Mouse (Mus musculus): Measurements from ENCODE around the gene Itga7.
"Not testable (repeated sequence)": the region's sequence is repeated elsewhere in the genome, so short reads cannot be mapped to it uniquely, and the experiment has no call there.

Itga7 gene

DNA sequence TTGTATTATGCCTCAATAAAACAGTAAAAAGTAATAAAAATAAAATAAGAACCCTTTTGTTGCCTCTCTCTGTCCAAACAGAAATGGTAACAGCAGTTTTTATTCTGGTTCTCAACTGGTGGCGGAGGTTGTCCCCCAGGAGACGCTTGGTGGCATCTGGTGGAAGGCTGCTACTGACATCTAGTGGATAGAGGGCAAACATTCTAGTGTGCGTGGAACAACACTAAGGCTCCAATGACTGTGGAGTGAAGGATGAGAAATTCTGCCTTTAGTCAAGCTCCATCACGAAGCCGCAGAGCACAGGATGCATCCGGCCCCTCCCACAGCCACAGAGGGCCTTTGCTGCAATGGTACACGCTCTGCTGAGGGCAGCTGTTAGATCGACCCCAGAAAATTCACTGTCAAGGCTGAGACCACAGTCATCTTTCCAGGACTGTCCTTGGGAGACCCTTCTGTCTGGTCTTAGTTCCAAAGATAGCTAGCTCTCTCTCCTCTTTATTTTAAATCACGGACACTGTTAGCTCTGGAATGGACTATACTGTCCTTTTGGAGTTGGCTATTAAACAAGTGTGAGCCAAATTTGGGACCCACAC lies 44.0 kb downstream of the Itga7 start:
- in situ Hi-C loops (cut with MboI), result no loop called here

DNA sequence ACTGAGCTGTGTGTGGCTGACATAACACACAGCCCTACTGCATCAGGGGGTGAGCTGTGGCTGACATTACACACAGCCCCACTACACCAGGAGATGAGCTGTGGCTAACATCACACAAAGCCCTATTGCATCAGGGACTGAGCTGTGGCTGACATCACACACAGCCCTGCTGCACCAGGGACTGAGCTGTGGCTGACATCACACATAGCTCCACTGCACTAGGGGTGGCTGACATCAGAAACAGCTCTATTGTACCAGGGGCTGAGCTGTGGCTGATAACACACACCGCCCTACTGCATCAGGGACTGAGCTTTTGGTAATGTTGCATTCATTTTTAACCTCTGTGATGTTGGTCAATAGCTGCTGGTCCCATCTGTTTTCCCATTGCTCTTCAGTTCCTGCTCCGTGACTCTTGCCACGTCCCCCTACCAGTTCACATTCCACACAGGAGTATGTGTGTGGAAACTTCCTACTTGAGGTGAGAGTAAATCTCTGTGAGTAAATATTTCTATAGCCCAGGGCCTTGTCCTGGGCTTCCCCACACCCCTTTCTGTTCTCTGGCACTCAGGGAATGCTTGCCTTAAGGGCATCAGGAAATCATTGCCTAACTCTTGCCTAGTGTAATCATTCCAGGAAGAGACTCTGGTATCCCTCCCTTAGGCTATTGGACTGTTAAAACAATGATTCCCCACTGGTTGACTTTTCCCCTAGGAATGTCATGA lies 47.2 kb downstream of the Itga7 start:
- in situ Hi-C loops (cut with MboI), result no loop called here

DNA sequence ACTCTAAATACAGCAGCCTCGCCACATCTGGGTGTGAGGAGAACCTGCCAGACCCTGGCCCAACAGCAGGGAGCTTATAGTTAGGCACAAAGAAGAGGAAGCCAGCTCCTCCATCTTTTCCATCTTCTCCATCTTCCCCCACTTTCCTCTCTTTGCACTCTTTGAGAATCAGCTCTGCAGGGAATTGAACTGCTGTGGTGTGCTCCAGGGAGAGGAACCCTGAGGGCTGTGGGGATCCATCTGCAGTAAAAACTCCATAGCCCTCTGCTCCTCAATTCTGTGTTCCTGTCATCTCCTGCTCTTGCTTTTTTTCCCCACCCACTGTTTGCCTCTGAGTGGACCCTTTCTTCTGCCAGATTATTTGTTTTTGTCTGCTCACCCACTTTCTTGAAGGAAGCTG lies 55.5 kb downstream of the Itga7 start, which contains the start of gene Olfr9:
Olfr9 (plus strand) TSS at position 301 of the 400 bp plus-strand sequence.
- in situ Hi-C loops (cut with MboI), result not testable (repeated sequence)

DNA sequence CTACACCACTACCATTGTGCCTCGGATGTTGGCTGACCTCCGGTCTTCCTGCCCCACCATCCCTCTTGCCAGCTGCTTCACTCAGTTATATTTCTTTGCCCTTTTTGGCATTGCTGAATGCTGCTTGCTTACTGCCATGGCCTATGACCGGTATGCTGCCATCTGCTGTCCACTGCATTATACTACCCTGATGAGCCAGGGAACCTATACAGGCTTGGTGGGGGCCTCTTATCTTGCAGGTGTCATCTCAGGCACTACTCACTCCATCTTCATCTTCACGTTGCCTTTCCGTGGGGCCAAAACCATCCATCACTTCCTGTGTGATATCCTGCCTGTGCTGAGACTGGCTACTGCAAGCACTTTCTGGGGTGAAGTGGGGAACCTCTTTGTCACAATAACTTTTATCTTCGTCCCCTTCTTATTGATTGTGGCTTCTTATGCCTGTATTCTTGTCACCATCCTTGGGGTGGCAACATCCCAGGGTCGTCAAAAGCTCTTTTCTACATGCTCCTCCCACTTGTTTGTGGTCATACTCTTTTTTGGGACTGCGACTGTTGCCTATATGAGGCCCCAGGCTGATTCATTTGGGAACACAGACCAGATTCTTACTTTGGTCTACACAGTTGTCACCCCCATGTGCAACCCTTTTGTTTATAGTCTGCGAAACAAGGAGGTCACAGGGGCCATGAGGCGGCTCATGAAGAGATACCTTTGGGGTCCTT lies 56.7 kb downstream of the Itga7 start:
- in situ Hi-C loops (cut with MboI), result not testable (repeated sequence)

DNA sequence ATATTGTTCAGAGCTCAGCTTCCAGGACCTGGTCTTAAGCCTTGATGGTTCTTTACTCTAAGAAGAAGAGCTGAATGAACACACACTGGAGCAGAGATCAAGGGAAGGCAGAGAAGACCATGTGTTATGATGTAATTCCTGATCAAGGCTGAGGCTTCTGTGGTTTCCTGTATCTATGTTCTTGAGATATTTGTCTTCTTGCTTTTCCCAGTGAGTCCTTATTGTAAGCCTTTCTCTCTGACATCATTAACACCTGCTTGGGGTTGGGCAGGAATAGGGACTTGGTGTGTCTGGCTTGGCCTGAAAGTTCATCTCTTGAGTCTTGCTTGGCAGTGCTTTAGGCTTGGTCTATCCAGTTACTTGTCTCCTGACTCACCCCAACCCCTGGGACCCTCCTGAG lies 57.4 kb downstream of the Itga7 start:
- in situ Hi-C loops (cut with MboI), result no loop called here

DNA sequence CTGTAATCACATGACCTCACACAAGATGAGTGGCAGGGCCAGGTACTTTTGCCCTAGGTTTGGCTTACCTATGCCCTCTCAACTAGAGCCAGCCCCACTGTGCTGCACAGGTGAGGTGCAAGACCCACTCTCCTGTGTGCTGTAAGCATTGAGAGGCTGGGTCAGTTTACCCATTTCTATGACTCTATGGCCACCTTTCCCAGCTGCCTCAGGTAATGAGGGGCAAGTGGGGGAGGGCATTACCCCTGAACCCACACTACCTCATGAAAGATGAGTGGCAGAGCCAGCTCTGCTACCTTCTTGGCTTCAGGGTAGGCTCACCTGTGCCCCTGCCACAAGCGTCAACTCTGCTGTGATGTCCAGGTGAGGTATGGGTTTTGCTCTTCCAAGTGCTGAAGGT lies 62.2 kb downstream of the Itga7 start:
- in situ Hi-C loops (cut with MboI), result no loop called here

DNA sequence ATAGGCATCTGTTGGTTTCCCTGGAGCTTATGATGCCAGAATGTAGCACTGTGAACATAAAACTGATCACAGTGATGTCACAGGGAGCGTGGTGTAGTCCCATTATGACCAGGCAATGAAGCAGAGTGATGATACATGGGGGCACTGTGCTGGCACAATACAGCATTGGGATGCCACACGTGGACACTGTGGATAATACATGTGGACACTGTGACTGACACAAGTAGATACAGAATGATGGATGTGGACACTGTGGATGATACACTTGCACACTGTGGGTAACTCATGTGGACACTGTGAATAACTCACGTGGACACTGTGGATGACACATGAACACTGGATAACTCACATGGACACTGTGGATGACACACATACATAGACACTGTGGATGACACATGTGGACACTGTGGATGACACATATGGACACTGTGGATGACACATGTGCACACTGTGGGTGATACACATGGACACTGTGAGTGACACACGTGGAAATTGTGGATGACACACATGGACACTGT lies 63.0 kb downstream of the Itga7 start:
- in situ Hi-C loops (cut with MboI), result no loop called here

DNA sequence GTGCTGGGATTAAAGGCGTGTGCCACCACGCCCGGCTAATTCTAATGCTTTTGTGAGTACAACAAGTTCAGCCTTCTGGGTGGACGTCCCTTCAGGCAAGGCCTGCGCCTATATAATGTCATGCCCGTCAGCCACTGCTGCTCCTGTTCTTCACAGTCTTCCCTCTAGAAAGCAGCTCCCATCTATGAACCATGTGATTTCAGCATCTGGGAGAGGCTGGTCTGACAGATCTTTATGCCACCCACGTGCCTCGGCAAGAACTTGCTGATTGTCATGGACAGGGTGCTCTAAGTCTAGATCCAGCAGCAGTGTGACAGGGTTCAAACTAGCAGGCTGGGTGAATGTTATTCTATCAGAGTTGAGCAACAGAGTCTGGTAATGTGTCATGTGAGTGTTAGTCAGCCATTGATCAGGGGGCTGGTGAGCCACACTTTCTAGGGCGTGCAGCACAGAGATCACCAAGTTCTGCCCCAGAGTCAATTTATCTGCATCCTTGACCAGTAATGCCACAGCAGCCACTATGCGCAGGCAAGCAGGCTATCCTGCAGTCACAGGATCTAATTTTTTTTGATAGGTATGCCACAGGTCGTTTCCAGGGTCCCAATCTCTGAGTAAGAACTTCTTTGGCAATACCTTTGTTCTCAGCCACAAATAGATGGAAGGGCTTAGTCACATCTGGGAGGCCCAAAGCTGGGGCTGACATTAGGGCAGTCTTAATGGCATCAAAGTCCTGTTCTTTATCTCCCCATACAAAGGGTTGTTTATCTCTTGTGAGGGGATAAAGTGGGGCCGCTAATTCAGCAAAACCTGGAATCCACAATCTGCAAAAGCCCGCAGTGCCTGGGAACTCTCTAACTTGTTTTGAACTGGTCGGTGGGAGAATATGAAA lies 70.7 kb downstream of the Itga7 start:
- in situ Hi-C loops (cut with MboI), result no loop called here

Data from mature B cell (primary cell).